Mouse (Mus musculus) bone marrow, adult 2 months (tissue): ENCODE data around the gene Ccnt2.

Experiments
- CTCF ChIP-seq: fragments of 200-500 bp; IDR thresholded peaks from 2 replicates; pipeline ENCODE4 v1.5.1; 2011; ENCODE audit warnings: low read length, control low read depth; ENCODE audit not compliant: control insufficient read depth, insufficient read depth
- POLR2A ChIP-seq: fragments of 200-500 bp; IDR thresholded peaks from 2 replicates; pipeline ENCODE4 v1.6.1; 2011; ENCODE audit warnings: low read depth, mild to moderate bottlenecking, control low read depth, low read length, borderline replicate concordance; ENCODE audit not compliant: control insufficient read depth

DNA sequence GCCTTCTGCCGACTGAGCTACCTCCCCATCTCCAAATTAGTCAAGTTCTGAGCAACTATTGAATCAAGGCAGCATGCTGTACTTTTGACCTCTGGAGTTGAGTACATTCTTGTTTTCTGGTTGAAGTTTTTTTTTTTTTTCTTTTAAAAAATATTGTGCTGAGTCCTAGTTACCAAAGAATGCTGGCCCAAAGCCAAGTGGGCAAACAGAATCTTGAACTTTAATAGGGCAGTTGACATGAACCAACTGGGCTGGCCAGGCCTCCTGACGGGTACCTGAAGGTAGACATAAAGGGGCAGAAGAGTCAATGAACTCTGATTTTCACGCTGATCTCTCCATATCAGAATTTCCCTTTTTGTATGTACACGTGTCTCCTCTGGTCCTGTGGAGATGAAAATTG lies 44.9 kb upstream of the Ccnt2 start, which contains the start of gene Acmsd:
- TF ChIP-seq CTCF (no peak), POLR2A (no peak)
